Mouse (Mus musculus): ENCODE data around the gene Glis2.

DNA sequence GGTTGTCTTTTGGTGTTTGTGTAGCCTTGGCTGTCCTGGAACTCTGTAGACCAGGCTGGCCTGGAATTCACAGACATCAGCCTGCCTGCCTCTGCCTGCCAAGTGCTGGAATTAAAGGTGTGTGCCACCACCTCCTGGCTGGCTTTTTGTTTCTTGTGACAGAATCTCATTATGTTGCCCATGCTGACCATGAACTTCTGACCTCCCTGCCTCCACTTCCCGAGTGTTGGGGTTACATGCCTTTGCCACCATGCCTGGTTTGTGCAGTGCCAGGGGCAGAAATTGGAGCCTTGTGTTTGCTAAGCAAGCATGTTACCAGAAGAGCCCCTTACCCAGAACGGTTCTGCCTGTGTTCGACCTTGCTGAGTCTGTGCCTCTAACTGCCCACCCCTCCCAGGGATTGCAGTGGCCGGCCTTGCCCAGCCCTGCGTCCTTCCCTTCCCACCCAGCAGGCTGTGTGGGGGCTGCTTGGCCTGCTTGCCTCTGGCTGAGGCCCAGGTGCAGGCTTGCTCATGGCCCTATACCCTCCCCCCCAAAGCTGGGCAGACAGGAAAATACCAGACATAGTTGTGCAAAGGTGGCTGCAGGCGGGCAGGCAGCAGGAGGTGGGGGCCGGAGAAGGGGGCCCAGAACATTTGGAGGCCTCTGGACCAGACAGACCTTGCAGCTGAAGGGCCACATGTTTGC lies 8.4 kb downstream of the Glis2 start:
- TF ChIP-seq POLR2A (IDR thresholded peaks at IDR 0.05; ENCODE audit: borderline replicate concordance, insufficient read depth, low read length) (no peak), CTCF (IDR thresholded peaks at IDR 0.05; ENCODE audit: borderline replicate concordance, insufficient read depth, low read depth, low read length) (no peak)
